Mouse (Mus musculus) testis, adult 2 months (tissue): ENCODE measurements around the gene Itga6.

Experiments used
- CTCF ChIP-seq: fragments of 200-500 bp; IDR thresholded peaks from 2 replicates; pipeline ENCODE4 v1.5.1; 2012; ENCODE audit warnings: low read depth, mild to moderate bottlenecking, inconsistent platforms, low read length, moderate library complexity; ENCODE audit not compliant: control insufficient read depth, insufficient read depth, insufficient replicate concordance
- POLR2A ChIP-seq: fragments of 200-500 bp; IDR thresholded peaks from 2 replicates; pipeline ENCODE4 v1.6.1; 2012; ENCODE audit warnings: low read depth, mild to moderate bottlenecking, inconsistent platforms, low read length, moderate library complexity; ENCODE audit not compliant: control insufficient read depth

GRCm38 (mm10) chr2:71878943-71879342 is 133.5 kb downstream of the Itga6 start:
- no peak for TF ChIP-seq POLR2A
- TF ChIP-seq CTCF: no peak
